Mouse (Mus musculus) liver, embryonic 12.5 days (tissue): ENCODE measurements around the gene Snap47. TPM values are rescaled to one million over a fixed set of nuclear protein-coding genes. Genes with fewer than 3 reads are reported as not detected.

Experiments
- ATAC-seq: fragments of 200-750 bp; cut with Nextera tagmentation; 2 replicates; pipeline ENCODE4 v1.8.0; 2017; ENCODE audit warnings: moderate number of reproducible peaks, mild to moderate bottlenecking, moderate library complexity
- H3K27ac ChIP-seq: fragments of 300-500 bp; sonication (generic); 2 replicates; pipeline ENCODE4 v1.5.1; 2016; ENCODE audit warnings: mild to moderate bottlenecking
- H3K27me3 ChIP-seq: fragments of 300-500 bp; sonication (generic); replicated peaks from 2 replicates; pipeline ENCODE4 v1.6.1; 2016; ENCODE audit warnings: mild to moderate bottlenecking, moderate library complexity
- H3K36me3 ChIP-seq: fragments of 300-500 bp; sonication (generic); 2 replicates; pipeline ENCODE4 v1.6.1; 2016; ENCODE audit warnings: mild to moderate bottlenecking, moderate library complexity
- H3K4me1 ChIP-seq: fragments of 300-500 bp; sonication (generic); 2 replicates; pipeline ENCODE4 v1.6.1; 2016
- H3K4me2 ChIP-seq: fragments of 300-500 bp; sonication (generic); 2 replicates; pipeline ENCODE4 v1.6.1; 2016; ENCODE audit warnings: mild to moderate bottlenecking, moderate library complexity
- H3K4me3 ChIP-seq: fragments of 300-500 bp; sonication (generic); 2 replicates; pipeline ENCODE4 v1.5.1; 2016; ENCODE audit warnings: mild to moderate bottlenecking, moderate library complexity
- H3K9ac ChIP-seq: fragments of 300-500 bp; sonication (generic); 2 replicates; pipeline ENCODE4 v1.6.1; 2016; ENCODE audit warnings: mild to moderate bottlenecking, moderate library complexity
- H3K9me3 ChIP-seq: fragments of 300-500 bp; sonication (generic); replicated peaks from 2 replicates; pipeline ENCODE4 v1.6.1; 2016; ENCODE audit warnings: mild to moderate bottlenecking, moderate library complexity
- WGBS: fragments of 180-500 bp; shearing (Covaris S2); methylation state at CpG from one replicate; pipeline ENCODE4 v1.1.7; 2016; ENCODE audit not compliant: insufficient replicate concordance; 5-methylcytosine and 5-hydroxymethylcytosine counted together
- polyA plus RNA-seq: library from polyadenylated mRNA; unstranded; fragments of >200 nt; fragmentation: Nextera tagmentation; extraction: Ambion mirVana; gene quantifications from 2 replicates; pipeline ENCODE4 v1.2.1, GENCODE M21; 2016

Snap47 gene
- polyA plus RNA-seq, 1 experiment from 2014 or later, result 34.4 TPM

- no peak for ATAC-seq
- Histone ChIP-seq H3K27ac (no peak overlapping the region), H3K36me3 (peaks cover 60% of the 10 kb centered on the region), H3K9me3 (no peaks in the 10 kb centered on the region), H3K4me2 (no peak overlapping the region), H3K4me1 (peaks cover 7% of the 10 kb centered on the region), H3K27me3 (no peaks in the 10 kb centered on the region), H3K4me3 (no peak overlapping the region), H3K9ac (no peak overlapping the region)
- 78% methylated on average over 2 of the region's 2 CpGs for WGBS
Measured at GRCm38 (mm10) chr11:59456346-59456745, 5.4 kb upstream of the Snap47 start.

- H3K36me3 ChIP-seq, result peaks cover 39% of the 10 kb centered on the region
- peaks cover 30% of the 10 kb centered on the region for H3K4me1 ChIP-seq
- no peaks in the 10 kb centered on the region for H3K27me3 ChIP-seq
- peak overlapping the region; percentile 91 for H3K9ac ChIP-seq
- peak overlapping the region; percentile 97 for H3K4me2 ChIP-seq
- under 1% methylated on average over 38 of the region's 38 CpGs for whole genome bisulfite sequencing
- peak overlapping the region; percentile 87 for H3K4me3 ChIP-seq
- peak overlapping the region; percentile 70 for H3K27ac ChIP-seq
- no peaks in the 10 kb centered on the region for H3K9me3 ChIP-seq
- ATAC-seq, result peak; percentile 76
Measured at GRCm38 (mm10) chr11:59450230-59450771, 685 bp downstream of the Snap47 start.

GRCm38 (mm10) chr11:59449741-59450229 is 1.2 kb downstream of the Snap47 start, which contains the start of gene Jmjd4:
Gene Jmjd4 (plus strand): TSS chr11:59450045.
- H3K4me2 ChIP-seq, result peak within 1 kb of the TSS; percentile 97
- peak within 1 kb of the TSS; percentile 70 for H3K27ac ChIP-seq
- H3K9ac ChIP-seq, result peak within 1 kb of the TSS; percentile 91
- under 1% methylated on average over 40 of the region's 40 CpGs for WGBS
- no peaks in the 10 kb centered on the region for H3K9me3 ChIP-seq
- H3K27me3 ChIP-seq, result no peaks in the 10 kb centered on the region
- peak; percentile 93 for ATAC-seq
- peaks cover 34% of the 10 kb centered on the region for H3K36me3 ChIP-seq
- H3K4me1 ChIP-seq, result peaks cover 30% of the 10 kb centered on the region
- H3K4me3 ChIP-seq, result peak within 1 kb of the TSS; percentile 87

DNA sequence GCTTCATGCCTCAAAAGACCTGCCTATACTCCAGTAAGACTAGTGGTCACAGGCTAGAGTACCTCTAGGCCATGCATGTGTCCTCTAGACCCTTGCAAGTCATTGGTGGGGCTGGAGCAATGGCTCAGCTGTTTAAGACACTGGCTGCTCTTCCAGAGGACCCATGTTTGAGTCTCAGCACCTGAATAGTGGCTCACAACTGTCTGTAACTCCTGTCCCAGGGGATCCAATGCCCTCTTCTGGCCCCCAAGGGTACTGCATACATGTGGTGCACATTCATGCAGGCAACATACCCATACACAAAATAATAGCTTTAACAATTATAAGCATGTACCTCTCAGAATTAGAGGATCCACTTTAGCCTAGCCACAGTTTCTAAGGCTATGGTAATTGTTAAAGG is 7.9 kb downstream of the Snap47 start:
- H3K36me3 ChIP-seq, result peaks cover under 1% of the 10 kb centered on the region
- ATAC-seq, result no peak
- no peak overlapping the region for H3K9ac ChIP-seq
- no peaks in the 10 kb centered on the region for H3K9me3 ChIP-seq
- no peak overlapping the region for H3K27ac ChIP-seq
- no peaks in the 10 kb centered on the region; the same call in 1 of the 2 replicates for H3K4me1 ChIP-seq
- H3K27me3 ChIP-seq, result no peaks in the 10 kb centered on the region
- H3K4me3 ChIP-seq, result no peak overlapping the region
- H3K4me2 ChIP-seq, result no peak overlapping the region

- WGBS, result 79% methylated on average over 12 of the region's 12 CpGs
- no peak overlapping the region for H3K27ac ChIP-seq
- H3K9ac ChIP-seq, result no peak overlapping the region
- no peak overlapping the region for H3K4me2 ChIP-seq
- H3K27me3 ChIP-seq, result no peaks in the 10 kb centered on the region
- no peaks in the 10 kb centered on the region for H3K4me1 ChIP-seq
- ATAC-seq, result no peak
- H3K4me3 ChIP-seq, result no peak overlapping the region
- H3K36me3 ChIP-seq, result peaks cover 31% of the 10 kb centered on the region
- peaks cover 5% of the 10 kb centered on the region; the same call in 1 of the 2 replicates for H3K9me3 ChIP-seq
Measured at GRCm38 (mm10) chr11:59437954-59438353, 13.0 kb downstream of the Snap47 start.

DNA sequence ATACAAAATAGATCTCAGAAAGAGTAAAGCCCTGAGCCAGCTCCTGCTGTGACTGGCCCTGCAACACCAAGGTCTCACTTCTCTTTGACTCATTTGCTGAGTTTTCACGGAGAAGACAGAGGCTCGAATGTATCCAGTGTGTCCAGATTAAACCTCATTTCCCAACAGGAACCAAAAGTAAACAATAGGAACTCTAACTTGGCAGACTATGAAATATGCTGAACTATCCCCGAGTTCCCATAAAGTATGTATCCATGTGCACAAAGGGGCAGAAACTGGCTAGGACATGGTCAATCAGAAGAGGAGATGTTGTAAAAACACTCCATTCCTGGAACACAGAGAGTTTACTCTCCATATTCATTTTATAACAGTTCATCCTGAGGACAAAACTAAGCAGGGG is 18.7 kb downstream of the Snap47 start:
- no peak overlapping the region for H3K4me3 ChIP-seq
- no peak overlapping the region for H3K9ac ChIP-seq
- peaks cover 32% of the 10 kb centered on the region for H3K36me3 ChIP-seq
- no peak overlapping the region for H3K27ac ChIP-seq
- H3K27me3 ChIP-seq, result no peaks in the 10 kb centered on the region
- no peaks in the 10 kb centered on the region for H3K4me1 ChIP-seq
- H3K4me2 ChIP-seq, result no peak overlapping the region
- ATAC-seq, result no peak
- 68% methylated on average over 3 of the region's 3 CpGs for WGBS
- peaks cover 5% of the 10 kb centered on the region; the same call in 1 of the 2 replicates for H3K9me3 ChIP-seq

GRCm38 (mm10) chr11:59429959-59430358 is 21.0 kb downstream of the Snap47 start:
- H3K9ac ChIP-seq, result no peak overlapping the region
- no peak for ATAC-seq
- H3K4me3 ChIP-seq, result no peak overlapping the region
- H3K4me1 ChIP-seq, result no peaks in the 10 kb centered on the region
- no peak overlapping the region for H3K27ac ChIP-seq
- no peaks in the 10 kb centered on the region for H3K27me3 ChIP-seq
- 68% methylated on average over 1 of the region's 1 CpGs for WGBS
- H3K4me2 ChIP-seq, result no peak overlapping the region
- no peaks in the 10 kb centered on the region for H3K9me3 ChIP-seq
- H3K36me3 ChIP-seq, result peaks cover 24% of the 10 kb centered on the region

DNA sequence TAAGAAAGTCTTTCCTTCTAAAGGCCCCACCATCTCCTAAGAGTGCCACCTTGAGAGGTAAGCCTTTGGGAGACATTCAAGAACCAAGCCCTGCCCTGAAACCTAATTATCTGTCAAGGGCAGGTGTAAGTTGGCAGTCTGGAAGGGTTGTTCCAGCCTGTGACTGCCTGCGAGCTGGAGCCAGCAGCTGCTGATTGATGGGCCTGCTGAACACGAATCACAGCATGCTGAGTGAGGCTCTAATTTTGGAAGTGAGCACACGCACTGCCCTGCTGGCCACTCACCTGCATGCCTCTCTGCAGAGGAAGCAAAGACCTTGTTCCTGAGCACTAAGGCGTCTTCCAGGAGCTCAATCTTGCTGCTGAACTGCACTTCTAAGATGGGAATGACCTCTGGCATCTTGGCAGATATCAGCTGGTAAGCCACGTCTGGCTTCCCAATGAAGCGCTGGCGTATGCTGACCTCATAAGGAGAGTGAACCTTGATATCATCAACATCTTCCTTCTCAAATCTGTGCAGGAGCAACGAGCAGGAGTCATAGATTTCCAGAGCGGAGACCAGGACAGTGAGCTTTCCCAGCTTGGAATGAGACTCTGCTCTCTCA is 22.8 kb downstream of the Snap47 start:
- no peaks in the 10 kb centered on the region for H3K27me3 ChIP-seq
- 63% methylated on average over 9 of the region's 9 CpGs for WGBS
- ATAC-seq, result no peak

GRCm38 (mm10) chr11:59425671-59426101 is 25.3 kb downstream of the Snap47 start:
- H3K36me3 ChIP-seq, result peaks cover 25% of the 10 kb centered on the region
- ATAC-seq, result no peak
- no peaks in the 10 kb centered on the region for H3K27me3 ChIP-seq
- peaks cover 12% of the 10 kb centered on the region; the same call in 1 of the 2 replicates for H3K4me1 ChIP-seq
- no peak overlapping the region for H3K4me3 ChIP-seq
- no peak overlapping the region for H3K4me2 ChIP-seq
- H3K9me3 ChIP-seq, result no peaks in the 10 kb centered on the region
- no peak overlapping the region for H3K27ac ChIP-seq
- no peak overlapping the region for H3K9ac ChIP-seq
- 49% methylated on average over 7 of the region's 7 CpGs for WGBS

More for the DNA sequence above, 22.8 kb downstream of the Snap47 start:
- no peak overlapping the region for H3K27ac ChIP-seq
- H3K4me1 ChIP-seq, result peaks cover 9% of the 10 kb centered on the region; the same call in 1 of the 2 replicates
- no peak overlapping the region for H3K9ac ChIP-seq
- no peak overlapping the region for H3K4me3 ChIP-seq
- H3K9me3 ChIP-seq, result no peaks in the 10 kb centered on the region
- H3K36me3 ChIP-seq, result peaks cover 17% of the 10 kb centered on the region
- H3K4me2 ChIP-seq, result no peak overlapping the region

DNA sequence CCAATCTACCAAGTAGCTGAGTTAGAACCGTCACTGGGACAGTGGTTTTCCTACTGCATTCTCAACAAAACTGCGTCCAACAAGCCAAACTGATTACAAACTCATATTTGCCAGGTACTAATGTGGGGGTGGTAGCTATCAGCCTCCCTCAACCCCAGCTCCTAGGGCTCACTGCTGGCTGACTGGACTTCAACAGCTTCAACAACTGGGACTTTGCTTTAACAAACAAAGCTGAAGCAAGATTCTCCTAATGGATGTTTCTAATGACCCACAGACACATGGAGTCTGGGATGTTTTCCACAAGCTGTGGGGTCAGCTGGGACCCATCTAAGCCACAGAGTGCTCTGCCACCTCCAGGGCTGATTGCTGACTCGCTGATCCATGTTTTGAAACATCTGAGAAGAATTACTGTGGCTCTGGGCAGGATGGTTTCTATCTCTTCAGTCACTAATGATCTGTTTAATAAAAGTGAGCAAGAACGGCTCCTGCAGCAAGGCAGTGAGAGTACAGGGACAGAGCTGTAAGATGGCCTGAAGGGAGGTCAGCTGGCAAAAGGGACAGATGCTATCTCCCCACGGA is 27.9 kb downstream of the Snap47 start:
- H3K27me3 ChIP-seq, result no peaks in the 10 kb centered on the region
- H3K36me3 ChIP-seq, result peaks cover 27% of the 10 kb centered on the region
- H3K4me2 ChIP-seq, result no peak overlapping the region
- H3K4me1 ChIP-seq, result peaks cover 17% of the 10 kb centered on the region; the same call in 1 of the 2 replicates
- H3K27ac ChIP-seq, result 0 out of 2 replicates have a peak overlapping the region, but pooled peaks have one; percentile 46
- no peak for ATAC-seq
- WGBS, result 61% methylated on average over 5 of the region's 5 CpGs
- H3K9ac ChIP-seq, result no peak overlapping the region
- H3K9me3 ChIP-seq, result no peaks in the 10 kb centered on the region
- no peak overlapping the region for H3K4me3 ChIP-seq

DNA sequence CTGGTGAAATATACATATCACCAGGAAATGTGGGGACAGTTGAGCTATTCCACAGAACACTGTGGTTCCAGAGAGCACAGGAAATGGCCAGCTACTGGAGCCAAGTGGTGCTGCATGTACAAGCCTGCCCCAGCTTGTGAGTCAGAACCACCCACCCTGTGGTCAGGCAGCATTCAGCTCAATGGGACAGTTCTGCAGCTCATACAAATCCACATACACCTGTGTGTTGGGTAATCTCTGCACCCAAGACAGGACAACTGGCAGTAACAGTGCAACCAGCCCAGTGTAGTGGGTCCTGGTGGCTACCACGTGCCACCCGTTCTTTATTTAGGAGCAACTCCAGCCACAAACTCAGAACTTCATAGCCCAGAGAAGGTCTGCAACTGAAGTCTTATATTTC is 29.0 kb downstream of the Snap47 start:
- 65% methylated on average over 2 of the region's 2 CpGs for WGBS
- Histone ChIP-seq H3K9me3 (no peaks in the 10 kb centered on the region), H3K4me2 (no peak overlapping the region), H3K36me3 (peaks cover 17% of the 10 kb centered on the region; the same call in 1 of the 2 replicates), H3K4me3 (no peak overlapping the region), H3K27ac (no peak overlapping the region), H3K27me3 (no peaks in the 10 kb centered on the region), H3K4me1 (peaks cover 17% of the 10 kb centered on the region; the same call in 1 of the 2 replicates), H3K9ac (no peak overlapping the region)
- ATAC-seq, result no peak

DNA sequence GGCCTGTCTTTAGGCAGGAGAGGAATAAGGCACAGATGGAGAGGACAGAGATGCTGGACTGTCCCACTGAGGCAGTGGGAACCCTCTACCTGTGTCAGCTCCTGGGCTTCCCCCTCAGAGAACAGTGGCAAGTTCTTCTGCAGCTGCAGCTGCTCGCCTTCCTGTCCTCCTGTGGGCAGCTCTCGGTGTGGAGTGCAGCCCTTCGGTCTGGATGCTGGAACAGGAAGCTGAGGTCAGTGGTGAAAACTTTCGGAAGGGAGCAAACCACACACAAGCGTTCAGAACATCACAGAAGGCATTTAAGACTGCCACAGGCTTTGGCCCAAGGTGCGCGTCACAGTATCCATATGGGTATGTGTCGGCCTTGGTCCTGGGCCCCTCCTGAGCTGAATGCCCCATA is 29.6 kb downstream of the Snap47 start:
- no peaks in the 10 kb centered on the region for H3K27me3 ChIP-seq
- H3K9ac ChIP-seq, result no peak overlapping the region
- ATAC-seq, result no peak
- peaks cover 16% of the 10 kb centered on the region; the same call in 1 of the 2 replicates for H3K36me3 ChIP-seq
- H3K4me3 ChIP-seq, result no peak overlapping the region
- 43% methylated on average over 8 of the region's 8 CpGs for WGBS
- no peak overlapping the region for H3K4me2 ChIP-seq
- no peak overlapping the region for H3K27ac ChIP-seq
- no peaks in the 10 kb centered on the region for H3K9me3 ChIP-seq
- peaks cover 17% of the 10 kb centered on the region; the same call in 1 of the 2 replicates for H3K4me1 ChIP-seq
